Mouse (Mus musculus): Measurements from ENCODE around the gene Myoz1. TPM values are rescaled to one million over a fixed set of nuclear protein-coding genes. Genes with fewer than 3 reads are reported as not detected.
A peak's percentile ranks its signal among the peaks of the same experiment; 100 is the strongest.

Myoz1 gene
- total and polyA plus RNA-seq, 3 experiments: 0.15 TPM; not detected in 1

DNA sequence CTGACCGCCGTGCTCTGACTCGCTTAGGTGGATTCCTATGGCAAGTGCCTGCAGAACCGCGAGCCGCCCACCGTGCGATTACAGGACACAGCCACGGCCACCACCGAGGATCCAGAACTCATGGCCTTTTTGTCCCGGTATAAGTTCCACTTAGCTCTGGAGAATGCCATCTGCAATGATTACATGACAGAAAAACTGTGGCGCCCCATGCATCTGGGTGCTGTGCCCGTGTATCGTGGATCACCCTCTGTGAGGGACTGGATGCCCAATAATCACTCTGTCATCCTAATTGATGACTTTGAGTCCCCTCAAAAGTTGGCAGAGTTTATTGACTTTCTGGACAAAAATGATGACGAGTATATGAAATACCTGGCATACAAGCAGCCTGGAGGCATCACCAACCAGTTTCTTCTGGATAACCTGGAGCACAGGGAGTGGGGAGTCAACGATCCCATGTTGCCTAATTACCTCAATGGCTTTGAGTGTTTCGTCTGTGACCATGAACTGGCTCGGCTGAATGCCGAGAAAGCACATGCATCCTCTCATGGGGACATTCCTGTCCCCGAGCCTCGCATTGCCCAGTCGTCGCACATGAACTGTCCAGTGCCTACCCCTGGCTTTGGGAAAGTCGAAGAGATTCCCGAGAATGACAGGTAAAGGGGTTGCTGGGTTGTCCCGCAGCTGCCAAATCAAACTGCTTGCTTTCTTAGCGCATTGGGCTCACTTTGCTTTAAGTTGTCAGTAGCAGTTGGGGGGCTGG lies 39.6 kb upstream of the Myoz1 start:
- H3K27me3 ChIP-seq (ENCODE audit: control insufficient read depth in 1 of 2, insufficient read depth in 2 of 2, low read length in 2 of 2): no peaks in the 10 kb centered on the region
- peaks cover 14 to 18% of the 10 kb centered on the region in 2 experiments for H3K4me1 ChIP-seq (ENCODE audit: control insufficient read depth in 1 of 2, insufficient read depth in 2 of 2, low read length in 2 of 2)
- peaks cover 20 to 37% of the 10 kb centered on the region in 2 experiments for H3K36me3 ChIP-seq (ENCODE audit: control insufficient read depth in 1 of 2, insufficient read depth in 2 of 2, low read length in 2 of 2)
- no peaks in the 10 kb centered on the region for H3K9me3 ChIP-seq (replicated peaks; ENCODE audit: insufficient read depth, low read length)
- H3K79me2 ChIP-seq (ENCODE audit: control insufficient read depth, insufficient read depth, low read length, poor library complexity): peaks cover 31% of the 10 kb centered on the region
- no peak for DNase-seq (ENCODE audit: low read depth, low spot score)
- H3K4me3 ChIP-seq (ENCODE audit: control insufficient read depth in 1 of 2, insufficient read depth in 1 of 2, low read depth in 2 of 2, low read length in 2 of 2): no peak overlapping the region
- H3K27ac ChIP-seq (ENCODE audit: control insufficient read depth, low read depth, low read length): no peak overlapping the region
- no peak overlapping the region for H3K9ac ChIP-seq (ENCODE audit: control insufficient read depth, low read depth, low read length, poor library complexity, severe bottlenecking)
- TF ChIP-seq ELF1 (IDR thresholded peaks at IDR 0.05; ENCODE audit: low read depth, low read length) (no peak), USF1 (IDR thresholded peaks at IDR 0.05; ENCODE audit: low read depth, low read length) (no peak), GATA1 (IDR thresholded peaks at IDR 0.05; ENCODE audit: low read depth, low read length) (no peak), NELFE (IDR thresholded peaks at IDR 0.05; ENCODE audit: low read depth, low read length) (no peak), TBP (IDR thresholded peaks at IDR 0.05; ENCODE audit: low read depth, low read length) (no peak), ETS1 (IDR thresholded peaks at IDR 0.05; ENCODE audit: low read depth, low read length) (no peak), UBTF (IDR thresholded peaks at IDR 0.05; ENCODE audit: borderline replicate concordance, insufficient read depth, low read depth, low read length) (no peak), TCF12 (IDR thresholded peaks at IDR 0.05; ENCODE audit: low read depth, low read length) (no peak), CHD2 (IDR thresholded peaks at IDR 0.05; ENCODE audit: low read length) (no peak), ZC3H11A (IDR thresholded peaks at IDR 0.05; ENCODE audit: low read depth, low read length) (no peak), ZKSCAN1 (IDR thresholded peaks at IDR 0.05; ENCODE audit: low read depth, low read length) (no peak), TAL1 (IDR thresholded peaks at IDR 0.05; ENCODE audit: low read length) (no peak), NRF1 (IDR thresholded peaks at IDR 0.05; ENCODE audit: insufficient read depth, low read depth, low read length, poor library complexity, severe bottlenecking) (no peak), USF2 (IDR thresholded peaks at IDR 0.05; ENCODE audit: borderline replicate concordance in 1 of 2, insufficient read depth in 1 of 2, low read depth in 1 of 2, low read length in 2 of 2) (no peak), JUND (IDR thresholded peaks at IDR 0.05; ENCODE audit: low read depth, low read length) (no peak)

DNA sequence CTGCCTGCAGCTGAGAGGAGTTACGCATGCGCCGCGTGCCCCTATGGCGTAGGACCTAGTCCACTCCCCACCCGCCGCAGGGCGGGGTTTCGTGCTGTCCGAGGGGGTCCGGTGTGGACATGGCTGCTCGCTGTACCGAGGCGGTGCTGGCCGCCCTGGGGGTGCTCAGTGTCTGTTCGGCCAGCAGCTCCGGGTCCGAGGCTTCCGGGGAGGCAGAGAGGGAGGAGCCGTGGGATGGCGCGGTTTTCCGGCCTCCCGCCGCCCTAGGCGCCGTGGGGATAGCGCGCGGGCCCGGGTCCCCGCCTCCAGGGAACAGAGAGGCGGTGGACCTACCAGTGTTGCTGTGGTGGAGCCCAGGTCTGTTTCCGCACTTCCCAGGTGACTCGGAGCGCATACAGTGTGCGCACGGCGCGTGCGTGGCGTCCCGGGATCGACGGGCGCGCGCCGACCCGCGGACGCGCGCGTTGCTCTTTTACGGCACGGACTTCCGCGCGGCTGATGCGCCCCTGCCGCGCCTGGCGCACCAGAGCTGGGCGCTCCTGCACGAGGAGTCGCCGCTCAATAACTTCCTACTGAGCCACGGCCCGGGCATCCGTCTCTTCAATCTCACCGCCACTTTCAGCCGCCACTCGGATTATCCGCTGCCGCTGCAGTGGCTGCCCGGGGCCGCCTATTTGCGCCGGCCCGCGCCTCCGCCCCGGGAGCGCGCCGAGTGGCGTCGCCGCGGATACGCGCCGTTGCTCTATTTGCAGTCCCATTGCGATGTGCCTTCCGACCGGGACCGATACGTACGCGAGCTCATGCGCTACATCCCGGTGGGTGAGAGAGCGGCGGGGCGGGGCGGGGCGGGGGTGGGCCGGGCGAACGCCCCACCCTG lies 38.8 kb upstream of the Myoz1 start, which contains the start of gene Fut11:
Gene Fut11 (plus strand): TSS at position 85 of the 877 bp plus-strand sequence.
- Histone ChIP-seq H3K36me3 (ENCODE audit: control insufficient read depth in 1 of 2, insufficient read depth in 2 of 2, low read length in 2 of 2) (peaks cover 20 to 29% of the 10 kb centered on the region in 2 experiments), H3K27me3 (ENCODE audit: control insufficient read depth in 1 of 2, insufficient read depth in 2 of 2, low read length in 2 of 2) (no peaks in the 10 kb centered on the region), H3K4me1 (ENCODE audit: control insufficient read depth in 1 of 2, insufficient read depth in 2 of 2, low read length in 2 of 2) (peaks cover 12 to 14% of the 10 kb centered on the region in 2 experiments), H3K27ac (ENCODE audit: control insufficient read depth, low read depth, low read length) (no peak within 1 kb of the TSS), H3K9ac (ENCODE audit: control insufficient read depth, low read depth, low read length, poor library complexity, severe bottlenecking) (no peak within 1 kb of the TSS), H3K4me3 (ENCODE audit: control insufficient read depth in 1 of 2, insufficient read depth in 1 of 2, low read depth in 2 of 2, low read length in 2 of 2) (no peak within 1 kb of the TSS), H3K9me3 (replicated peaks; ENCODE audit: insufficient read depth, low read length) (no peaks in the 10 kb centered on the region), H3K79me2 (ENCODE audit: control insufficient read depth, insufficient read depth, low read length, poor library complexity) (peaks cover 24% of the 10 kb centered on the region)
- no peak for DNase-seq (ENCODE audit: low read depth, low spot score)
- TF ChIP-seq BHLHE40 (IDR thresholded peaks at IDR 0.05; ENCODE audit: borderline replicate concordance, low read depth, low read length) (no peak), USF2 (IDR thresholded peaks at IDR 0.05; ENCODE audit: borderline replicate concordance in 1 of 2, insufficient read depth in 1 of 2, low read depth in 1 of 2, low read length in 2 of 2) (no peak), POLR2A (IDR thresholded peaks at IDR 0.05; ENCODE audit: control insufficient read depth in 1 of 2, insufficient read depth in 1 of 2, low read depth in 1 of 2, low read length in 2 of 2, poor library complexity in 1 of 2) (no peak; a peak in 1 of 4 replicates), E2F4 (IDR thresholded peaks at IDR 0.05; ENCODE audit: borderline replicate concordance, low read depth, low read length) (no peak), GATA1 (IDR thresholded peaks at IDR 0.05; ENCODE audit: low read depth, low read length) (no peak), POLR2AphosphoS2 (IDR thresholded peaks at IDR 0.05; ENCODE audit: low read length) (0 out of 2 replicates have a peak, but pooled peaks have one; percentile 5), ZKSCAN1 (IDR thresholded peaks at IDR 0.05; ENCODE audit: low read depth, low read length) (no peak), GABPA (IDR thresholded peaks at IDR 0.05; ENCODE audit: low read depth, low read length) (no peak), MYC (IDR thresholded peaks at IDR 0.05; ENCODE audit: low read depth, low read length) (no peak)
